Mouse (Mus musculus) liver, adult 10 weeks (tissue): ENCODE results near the gene Tmem248. TPM values are rescaled to one million over a fixed set of nuclear protein-coding genes. Genes with fewer than 3 reads are reported as not detected.

Experiments used
- polyA plus RNA-seq: library from polyadenylated mRNA; stranded (reverse); fragments of 350-450 nt; fragmentation: Illumina TruSeq; extraction: RNeasy Lipid Tissue Mini Kit (QIAGEN cat#74804); gene quantifications from one replicate; pipeline ENCODE4 v1.2.3, GENCODE M21; 2014; ENCODE audit warnings: low read depth, low replicate concordance

Tmem248 gene
- 32.9 TPM for polyA plus RNA-seq

GRCm38 (mm10) chr5:130216781-130217180, at the start of gene Tmem248:
Gene Tmem248, plus strand, starts transcription at chr5:130217081.

GRCm38 (mm10) chr5:130171423-130171954, 45.4 kb upstream of the Tmem248 start, which contains the start of gene Rabgef1:
Gene Rabgef1, plus strand, starts transcription at chr5:130171798.

GRCm38 (mm10) chr5:130255017-130255720, 38.3 kb downstream of the Tmem248 start, which contains the start of the genes Sbds and Tyw1:
Gene Sbds, minus strand, starts transcription at chr5:130255530.
Gene Tyw1, plus strand, starts transcription at chr5:130255619.

Other genes starting within 250 kb of the Tmem248 start
- 10.7 TPM for gene Gusb, start 214.0 kb upstream of the Tmem248 start, polyA plus RNA-seq
- gene Asl, start 187.8 kb upstream of the Tmem248 start, polyA plus RNA-seq, result 64.9 TPM
- 14.4 TPM for gene Crcp, start 187.8 kb upstream of the Tmem248 start, polyA plus RNA-seq
- 14.5 TPM for gene Tpst1, start 143.8 kb upstream of the Tmem248 start, polyA plus RNA-seq
- 1.0 TPM for gene Kctd7, start 72.2 kb upstream of the Tmem248 start, polyA plus RNA-seq
- 14.8 TPM for gene Rabgef1, start 45.3 kb upstream of the Tmem248 start, polyA plus RNA-seq
- 47.8 TPM for gene Sbds, start 38.4 kb downstream of the Tmem248 start, polyA plus RNA-seq
- 2.3 TPM for gene Tyw1, start 38.5 kb downstream of the Tmem248 start, polyA plus RNA-seq
- 1.4 TPM for gene Caln1, start 152.4 kb downstream of the Tmem248 start, polyA plus RNA-seq
- not detected for gene A330070K13Rik, start 167.6 kb downstream of the Tmem248 start, polyA plus RNA-seq